Mouse (Mus musculus): ENCODE measurements around the gene Uvrag.

DNA sequence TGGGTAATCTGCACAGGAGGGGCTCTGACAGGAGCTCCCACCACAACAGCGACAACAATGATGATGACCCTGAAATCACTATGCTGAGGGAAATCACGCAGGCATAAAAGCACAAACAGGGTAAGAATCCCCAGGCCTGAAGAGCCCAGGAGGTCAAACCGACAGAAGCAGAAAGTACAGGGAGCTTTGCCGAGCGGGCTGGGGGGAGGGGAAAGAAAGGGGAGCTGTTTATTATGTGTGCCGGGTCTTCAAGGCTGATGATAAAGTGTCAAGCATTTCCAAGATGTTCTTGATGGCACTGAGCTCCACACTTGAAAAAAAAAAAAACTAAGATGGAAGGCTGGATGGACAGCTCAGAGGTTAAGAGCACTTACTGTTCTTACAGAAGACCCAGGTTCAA lies 4.2 kb downstream of the Uvrag start:
- TF ChIP-seq FLI1 (IDR thresholded peaks at IDR 0.05; ENCODE audit: low read length) (no peak), GATA1 (IDR thresholded peaks at IDR 0.05; ENCODE audit: borderline replicate concordance, low read length) (no peak)
